Mouse (Mus musculus): Measurements from ENCODE around the gene Plg. TPM values are rescaled to one million over a fixed set of nuclear protein-coding genes. Genes with fewer than 3 reads are reported as not detected.

Plg gene
- polyA plus RNA-seq, 1 experiment from 2014 or later: 0.08 TPM

GRCm38 (mm10) chr17:12431707-12432106 lies 53.3 kb downstream of the Plg start:
- ATAC-seq: no peak
- WGBS: 68% methylated on average over 5 of the region's 5 CpGs
- H3K27ac ChIP-seq (ENCODE audit: low read length): no peak overlapping the region; the same call in 1 of the 2 replicates

GRCm38 (mm10) chr17:12437771-12438170 lies 59.4 kb downstream of the Plg start:
- Histone ChIP-seq H3K9ac (replicated peaks; ENCODE audit: low read depth, low read length) (no peak overlapping the region), H3K4me3 (replicated peaks; ENCODE audit: low read length) (no peak overlapping the region), H3K4me1 (replicated peaks; ENCODE audit: control insufficient read depth, insufficient read depth, low read length) (no peaks in the 10 kb centered on the region), H3K4me2 (ENCODE audit: low read length) (no peak overlapping the region), H3K27me3 (replicated peaks; ENCODE audit: control insufficient read depth, insufficient read depth, low read length) (no peaks in the 10 kb centered on the region), H3K27ac (ENCODE audit: low read length) (no peak overlapping the region), H3K36me3 (ENCODE audit: control insufficient read depth, insufficient read depth) (no peaks in the 10 kb centered on the region), H3K9me3 (ENCODE audit: control insufficient read depth, low read length) (no peaks in the 10 kb centered on the region)
- WGBS: 89% methylated on average over 10 of the region's 10 CpGs
- no peak for ATAC-seq

More at GRCm38 (mm10) chr17:12431707-12432106, 53.3 kb downstream of the Plg start:
- Histone ChIP-seq H3K9ac (replicated peaks; ENCODE audit: low read depth, low read length) (no peak overlapping the region), H3K4me2 (ENCODE audit: low read length) (no peak overlapping the region), H3K4me1 (replicated peaks; ENCODE audit: control insufficient read depth, insufficient read depth, low read length) (0 out of 2 replicates have a peak, but pooled peaks cover 5% of the 10 kb centered on the region), H3K4me3 (replicated peaks; ENCODE audit: low read length) (no peak overlapping the region), H3K27me3 (replicated peaks; ENCODE audit: control insufficient read depth, insufficient read depth, low read length) (no peaks in the 10 kb centered on the region), H3K36me3 (ENCODE audit: control insufficient read depth, insufficient read depth) (no peaks in the 10 kb centered on the region), H3K9me3 (ENCODE audit: control insufficient read depth, low read length) (no peaks in the 10 kb centered on the region)

GRCm38 (mm10) chr17:12444561-12444960 lies 66.2 kb downstream of the Plg start:
- Histone ChIP-seq H3K9me3 (ENCODE audit: control insufficient read depth, low read length) (no peaks in the 10 kb centered on the region), H3K4me2 (ENCODE audit: low read length) (no peak overlapping the region), H3K27me3 (replicated peaks; ENCODE audit: control insufficient read depth, insufficient read depth, low read length) (no peaks in the 10 kb centered on the region), H3K36me3 (ENCODE audit: control insufficient read depth, insufficient read depth) (no peaks in the 10 kb centered on the region), H3K4me3 (replicated peaks; ENCODE audit: low read length) (no peak overlapping the region), H3K4me1 (replicated peaks; ENCODE audit: control insufficient read depth, insufficient read depth, low read length) (no peaks in the 10 kb centered on the region), H3K9ac (replicated peaks; ENCODE audit: low read depth, low read length) (no peak overlapping the region), H3K27ac (ENCODE audit: low read length) (no peak overlapping the region)
- 66% methylated on average over 2 of the region's 2 CpGs for WGBS
- no peak for ATAC-seq

GRCm38 (mm10) chr17:12451234-12451633 lies 72.8 kb downstream of the Plg start:
- Histone ChIP-seq H3K9ac (replicated peaks; ENCODE audit: low read depth, low read length) (no peak overlapping the region), H3K4me3 (replicated peaks; ENCODE audit: low read length) (no peak overlapping the region), H3K27me3 (replicated peaks; ENCODE audit: control insufficient read depth, insufficient read depth, low read length) (no peaks in the 10 kb centered on the region), H3K9me3 (ENCODE audit: control insufficient read depth, low read length) (no peaks in the 10 kb centered on the region), H3K4me2 (ENCODE audit: low read length) (no peak overlapping the region), H3K4me1 (replicated peaks; ENCODE audit: control insufficient read depth, insufficient read depth, low read length) (0 out of 2 replicates have a peak, but pooled peaks cover 3% of the 10 kb centered on the region), H3K36me3 (ENCODE audit: control insufficient read depth, insufficient read depth) (no peaks in the 10 kb centered on the region), H3K27ac (ENCODE audit: low read length) (no peak overlapping the region)
- no peak for ATAC-seq
- 75% methylated on average over 4 of the region's 4 CpGs for WGBS

- H3K9me3 ChIP-seq (ENCODE audit: control insufficient read depth, low read length): no peaks in the 10 kb centered on the region
- H3K4me3 ChIP-seq (replicated peaks; ENCODE audit: low read length): no peak overlapping the region
- no peak overlapping the region for H3K27ac ChIP-seq (ENCODE audit: low read length)
- no peaks in the 10 kb centered on the region for H3K36me3 ChIP-seq (ENCODE audit: control insufficient read depth, insufficient read depth)
- H3K9ac ChIP-seq (replicated peaks; ENCODE audit: low read depth, low read length): no peak overlapping the region
- H3K4me1 ChIP-seq (replicated peaks; ENCODE audit: control insufficient read depth, insufficient read depth, low read length): 0 out of 2 replicates have a peak, but pooled peaks cover 3% of the 10 kb centered on the region
- H3K27me3 ChIP-seq (replicated peaks; ENCODE audit: control insufficient read depth, insufficient read depth, low read length): no peaks in the 10 kb centered on the region
- ATAC-seq: no peak
- 60% methylated on average over 11 of the region's 11 CpGs for WGBS
- no peak overlapping the region for H3K4me2 ChIP-seq (ENCODE audit: low read length)
These were observed 74.6 kb downstream of the Plg start for GRCm38 (mm10) chr17:12452862-12453531.

GRCm38 (mm10) chr17:12453691-12454090 lies 75.3 kb downstream of the Plg start:
- no peaks in the 10 kb centered on the region for H3K9me3 ChIP-seq (ENCODE audit: control insufficient read depth, low read length)
- 66% methylated on average over 6 of the region's 6 CpGs for WGBS
- no peak overlapping the region for H3K9ac ChIP-seq (replicated peaks; ENCODE audit: low read depth, low read length)

GRCm38 (mm10) chr17:12455143-12455790 lies 76.9 kb downstream of the Plg start:
- H3K9me3 ChIP-seq (ENCODE audit: control insufficient read depth, low read length): no peaks in the 10 kb centered on the region
- no peak overlapping the region for H3K9ac ChIP-seq (replicated peaks; ENCODE audit: low read depth, low read length)
- no peaks in the 10 kb centered on the region for H3K27me3 ChIP-seq (replicated peaks; ENCODE audit: control insufficient read depth, insufficient read depth, low read length)
- no peak overlapping the region for H3K4me3 ChIP-seq (replicated peaks; ENCODE audit: low read length)
- H3K27ac ChIP-seq (ENCODE audit: low read length): no peak overlapping the region
- H3K36me3 ChIP-seq (ENCODE audit: control insufficient read depth, insufficient read depth): no peaks in the 10 kb centered on the region
- 0 out of 2 replicates have a peak, but pooled peaks cover 3% of the 10 kb centered on the region for H3K4me1 ChIP-seq (replicated peaks; ENCODE audit: control insufficient read depth, insufficient read depth, low read length)
- H3K4me2 ChIP-seq (ENCODE audit: low read length): no peak overlapping the region
- no peak for ATAC-seq
- 78% methylated on average over 5 of the region's 5 CpGs for WGBS

More at GRCm38 (mm10) chr17:12453691-12454090, 75.3 kb downstream of the Plg start:
- Histone ChIP-seq H3K27ac (ENCODE audit: low read length) (no peak overlapping the region), H3K4me1 (replicated peaks; ENCODE audit: control insufficient read depth, insufficient read depth, low read length) (0 out of 2 replicates have a peak, but pooled peaks cover 3% of the 10 kb centered on the region), H3K27me3 (replicated peaks; ENCODE audit: control insufficient read depth, insufficient read depth, low read length) (no peaks in the 10 kb centered on the region), H3K4me2 (ENCODE audit: low read length) (no peak overlapping the region), H3K4me3 (replicated peaks; ENCODE audit: low read length) (no peak overlapping the region), H3K36me3 (ENCODE audit: control insufficient read depth, insufficient read depth) (no peaks in the 10 kb centered on the region)
- ATAC-seq: no peak

- no peak overlapping the region for H3K4me3 ChIP-seq (replicated peaks; ENCODE audit: low read length)
- no peak overlapping the region for H3K9ac ChIP-seq (replicated peaks; ENCODE audit: low read depth, low read length)
- no peak overlapping the region for H3K4me2 ChIP-seq (ENCODE audit: low read length)
- no peaks in the 10 kb centered on the region for H3K27me3 ChIP-seq (replicated peaks; ENCODE audit: control insufficient read depth, insufficient read depth, low read length)
- H3K27ac ChIP-seq (ENCODE audit: low read length): no peak overlapping the region
- no peak for ATAC-seq
- H3K4me1 ChIP-seq (replicated peaks; ENCODE audit: control insufficient read depth, insufficient read depth, low read length): no peaks in the 10 kb centered on the region
- no peaks in the 10 kb centered on the region for H3K9me3 ChIP-seq (ENCODE audit: control insufficient read depth, low read length)
- no peaks in the 10 kb centered on the region for H3K36me3 ChIP-seq (ENCODE audit: control insufficient read depth, insufficient read depth)
These were observed 82.8 kb downstream of the Plg start for GRCm38 (mm10) chr17:12461168-12461567.

- no peak for ATAC-seq
- Histone ChIP-seq H3K27ac (ENCODE audit: low read length) (no peak overlapping the region), H3K4me1 (replicated peaks; ENCODE audit: control insufficient read depth, insufficient read depth, low read length) (no peaks in the 10 kb centered on the region), H3K36me3 (ENCODE audit: control insufficient read depth, insufficient read depth) (no peaks in the 10 kb centered on the region), H3K4me3 (replicated peaks; ENCODE audit: low read length) (no peak overlapping the region), H3K27me3 (replicated peaks; ENCODE audit: control insufficient read depth, insufficient read depth, low read length) (no peaks in the 10 kb centered on the region), H3K9me3 (ENCODE audit: control insufficient read depth, low read length) (no peaks in the 10 kb centered on the region), H3K9ac (replicated peaks; ENCODE audit: low read depth, low read length) (no peak overlapping the region), H3K4me2 (ENCODE audit: low read length) (no peak overlapping the region)
- WGBS: 81% methylated on average over 4 of the region's 4 CpGs
These were observed 88.1 kb downstream of the Plg start for GRCm38 (mm10) chr17:12466501-12467000.
